Mouse (Mus musculus) spleen, adult 2 months (tissue): Measurements from ENCODE around the gene Elmod3.

Experiments used
- CTCF ChIP-seq: fragments of 200-500 bp; IDR thresholded peaks from 2 replicates; pipeline ENCODE4 v1.5.1; 2011; ENCODE audit warnings: mild to moderate bottlenecking, inconsistent platforms; ENCODE audit not compliant: insufficient read depth, insufficient read length, insufficient replicate concordance; ENCODE audit errors: extremely low read depth
- POLR2A ChIP-seq: fragments of 200-500 bp; IDR thresholded peaks from 2 replicates; pipeline ENCODE4 v1.6.1; 2011; ENCODE audit warnings: low read depth, low read length, inconsistent platforms

DNA sequence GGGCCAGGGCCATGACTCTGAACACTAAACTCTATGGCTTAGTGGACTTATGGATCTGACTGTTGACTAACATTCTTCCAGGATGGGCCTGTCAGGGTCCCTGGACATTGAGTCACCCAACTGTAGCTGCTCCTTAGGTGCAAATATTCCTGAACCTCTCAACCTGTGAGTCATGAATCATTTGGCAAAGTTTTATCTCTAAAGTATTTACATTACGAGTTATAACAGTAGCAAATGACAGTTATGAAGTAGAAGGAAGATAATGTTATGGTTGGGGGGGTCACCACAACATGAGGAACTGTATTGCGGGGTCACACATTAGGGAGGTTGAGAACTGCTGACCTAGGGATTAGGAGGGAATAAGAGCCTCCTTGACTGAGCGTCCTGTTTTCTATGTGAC, 50.4 kb downstream of the Elmod3 start:
- TF ChIP-seq CTCF: no peak
- no peak for TF ChIP-seq POLR2A
